Mouse (Mus musculus): ENCODE data around the gene Rgs3.

GRCm38 (mm10) chr4:62605856-62606541, 46.4 kb downstream of the Rgs3 start:
- TF ChIP-seq POLR2A (IDR thresholded peaks at IDR 0.05; ENCODE audit: borderline replicate concordance, low read depth, low read length) (no peak), CTCF (IDR thresholded peaks at IDR 0.05; ENCODE audit: low read depth, low read length) (no peak)
